Mouse (Mus musculus): Measurements from ENCODE around the gene Gcn1l1.

- TF ChIP-seq POLR2A (IDR thresholded peaks at IDR 0.05; ENCODE audit: extremely low read depth, insufficient read depth, low read length) (no peak), CTCF (IDR thresholded peaks at IDR 0.05; ENCODE audit: low read depth, low read length) (no peak)
Measured at GRCm38 (mm10) chr5:115653776-115654175, 88.7 kb downstream of the Gcn1l1 start.

Measured in liver, adult 2 months (tissue).